Mouse (Mus musculus): Measurements from ENCODE around the gene Gm29609. TPM values are rescaled to one million over a fixed set of nuclear protein-coding genes. Genes with fewer than 3 reads are reported as not detected.

The Gm29609 gene
- total RNA-seq, 2 experiments from 2014 or later, result 0.59 to 1.7 TPM

Other genes starting within 250 kb of the Gm29609 start
- gene Cgref1, start 234.3 kb downstream of the Gm29609 start, total RNA-seq (2021), result 1 to 10 TPM; 2.5 TPM
- gene Preb, start 219.6 kb downstream of the Gm29609 start, total RNA-seq (2021), result 10 to 100 TPM; 76.7 to 86.2 TPM
- gene Tcf23, start 211.2 kb downstream of the Gm29609 start, total RNA-seq (2021), result under 1 TPM; 0.15 to 0.32 TPM
- 10 to 100 TPM; 42.4 to 43.6 TPM for gene Atraid, start 131.6 kb downstream of the Gm29609 start, total RNA-seq (2021)
- gene Slc5a6, start 131.0 kb downstream of the Gm29609 start, total RNA-seq (2021), result 1 to 10 TPM; 2.5 to 3.8 TPM
- gene Cad, start 125.1 kb downstream of the Gm29609 start, total RNA-seq (2021), result 10 to 100 TPM; 21.3 to 21.7 TPM
- gene Dnajc5g, start 73.6 kb downstream of the Gm29609 start, total RNA-seq (2021), result not detected
- not detected for gene Slc30a3, start 71.7 kb downstream of the Gm29609 start, total RNA-seq (2021)
- 100 to 1,000 TPM; 349 to 367 TPM for gene Trim54, start 63.2 kb downstream of the Gm29609 start, total RNA-seq (2021)
- gene Ucn, start 41.1 kb downstream of the Gm29609 start, total RNA-seq (2021), result not detected
- gene Mpv17, start 25.7 kb downstream of the Gm29609 start, total RNA-seq (2021), result 10 to 100 TPM; 19.1 to 23.9 TPM
- 10 to 100 TPM; 17.8 to 20.8 TPM for gene Gtf3c2, start 233 bp upstream of the Gm29609 start, total RNA-seq (2021)
- gene Snx17, start 13.3 kb upstream of the Gm29609 start, total RNA-seq (2021), result 10 to 100 TPM; 28.1 to 29.7 TPM
- 10 to 100 TPM; 44.1 to 52.9 TPM for gene Eif2b4, start 13.5 kb upstream of the Gm29609 start, total RNA-seq (2021)
- 1 to 10 TPM; 5.1 to 5.8 TPM for gene Zfp513, start 22.4 kb upstream of the Gm29609 start, total RNA-seq (2021)
- gene Ppm1g, start 40.8 kb upstream of the Gm29609 start, total RNA-seq (2021), result 10 to 100 TPM; 33.9 to 47.2 TPM
- 10 to 100 TPM; 51.1 to 60.0 TPM for gene Nrbp1, start 61.0 kb upstream of the Gm29609 start, total RNA-seq (2021)
- gene Gm9970, start 61.3 kb upstream of the Gm29609 start, total RNA-seq (2021), result not detected
- gene Krtcap3, start 71.8 kb upstream of the Gm29609 start, total RNA-seq (2021), result 1 to 10 TPM in 1 of 2 experiments, under 1 TPM in 1; 0.81 to 1.6 TPM
- 10 to 100 TPM; 20.3 to 26.3 TPM for gene Ift172, start 111.2 kb upstream of the Gm29609 start, total RNA-seq (2021)
- 1 to 10 TPM in 1 of 2 experiments, under 1 TPM in 1; 0.74 to 1.3 TPM for gene Fndc4, start 116.2 kb upstream of the Gm29609 start, total RNA-seq (2021)
- not detected for gene Gckr, start 117.5 kb upstream of the Gm29609 start, total RNA-seq (2021)